Mouse (Mus musculus): ENCODE measurements around the gene Fzd9. TPM values are rescaled to one million over a fixed set of nuclear protein-coding genes. Genes with fewer than 3 reads are reported as not detected.

The Fzd9 gene
- not detected for total RNA-seq (2023)

GRCm38 (mm10) chr5:135251079-135251454 is at the start of gene Fzd9:
Fzd9 (minus strand) TSS chr5:135251230.

Other genes starting within 250 kb of the Fzd9 start
- gene Abhd11, start 242.1 kb downstream of the Fzd9 start, total RNA-seq (2023), result 10 to 100 TPM; 20.8 to 24.5 TPM
- gene Stx1a, start 227.7 kb downstream of the Fzd9 start, total RNA-seq (2023), result under 1 TPM; 0.46 to 0.53 TPM
- 10 to 100 TPM; 12.1 to 13.1 TPM for gene Dnajc30, start 187.0 kb downstream of the Fzd9 start, total RNA-seq (2023)
- 10 to 100 TPM; 28.8 to 29.4 TPM for gene Bud23, start 186.3 kb downstream of the Fzd9 start, total RNA-seq (2023)
- not detected for gene Vps37d, start 173.0 kb downstream of the Fzd9 start, total RNA-seq (2023)
- gene Mlxipl, start 161.3 kb downstream of the Fzd9 start, total RNA-seq (2023), result 1 to 10 TPM; 1.1 to 1.3 TPM
- gene Tbl2, start 101.6 kb downstream of the Fzd9 start, total RNA-seq (2023), result 10 to 100 TPM in 1 of 2 experiments, 1 to 10 TPM in 1; 8.3 to 10.7 TPM
- 10 to 100 TPM; 25.0 to 26.4 TPM for gene Bcl7b, start 82.9 kb downstream of the Fzd9 start, total RNA-seq (2023)
- 10 to 100 TPM; 89.4 to 94.1 TPM for gene Baz1b, start 64.0 kb downstream of the Fzd9 start, total RNA-seq (2023)
- not detected for gene Fkbp6, start 98.8 kb upstream of the Fzd9 start, total RNA-seq (2023)
- gene Trim50, start 102.1 kb upstream of the Fzd9 start, total RNA-seq (2023), result not detected
- gene Nsun5, start 118.7 kb upstream of the Fzd9 start, total RNA-seq (2023), result 10 to 100 TPM in 1 of 2 experiments, 1 to 10 TPM in 1; 8.1 to 10.5 TPM
- 10 to 100 TPM; 29.9 to 31.0 TPM for gene Pom121, start 143.3 kb upstream of the Fzd9 start, total RNA-seq (2023)

All from neutrophil, adult 83 days (primary cell).